Mouse (Mus musculus) layer of hippocampus, postnatal 10 days (tissue): ENCODE results near the gene Neurl1a. TPM values are rescaled to one million over a fixed set of nuclear protein-coding genes. Genes with fewer than 3 reads are reported as not detected.

Source experiments
- DNase-seq, 2 experiments: peaks; one replicate each; pipeline ENCODE4 v3.0.0; 2021; ENCODE audit warnings: low spot score in 2 of 2
- microRNA-seq, 2 experiments: library from miRNA; unstranded; fragments of <30 nt; microRNA quantifications; one replicate each; pipeline ENCODE4 v1.2.0; 2021
- total RNA-seq, 2 experiments: library from RNA; stranded (reverse); gene quantifications; 2 replicates each; pipeline ENCODE4 v1.2.3; 2021

Gene Neurl1a
- total RNA-seq, 2 experiments from 2014 or later, result 112 to 133 TPM

DNA sequence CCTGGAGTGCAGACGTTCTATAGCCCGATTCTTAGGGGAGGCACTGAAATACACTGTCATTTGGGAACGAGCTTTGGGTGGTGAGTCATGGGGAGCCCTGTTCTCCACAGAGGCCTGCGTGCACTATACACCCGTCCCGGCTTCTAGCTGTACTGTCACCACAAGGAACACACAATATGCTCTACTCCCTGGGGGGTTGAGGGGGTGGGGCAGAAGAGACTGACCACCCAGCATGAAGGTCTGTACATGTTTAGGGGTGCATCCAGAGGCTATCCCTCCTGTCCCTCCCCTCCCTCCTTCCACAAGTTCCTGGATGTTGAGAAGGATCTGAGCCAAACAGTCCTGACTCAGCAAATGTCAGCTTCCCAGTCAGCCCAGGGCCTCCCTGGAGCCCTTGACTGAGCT lies 103.4 kb downstream of the Neurl1a start:
- DNase-seq, result no peak

DNA sequence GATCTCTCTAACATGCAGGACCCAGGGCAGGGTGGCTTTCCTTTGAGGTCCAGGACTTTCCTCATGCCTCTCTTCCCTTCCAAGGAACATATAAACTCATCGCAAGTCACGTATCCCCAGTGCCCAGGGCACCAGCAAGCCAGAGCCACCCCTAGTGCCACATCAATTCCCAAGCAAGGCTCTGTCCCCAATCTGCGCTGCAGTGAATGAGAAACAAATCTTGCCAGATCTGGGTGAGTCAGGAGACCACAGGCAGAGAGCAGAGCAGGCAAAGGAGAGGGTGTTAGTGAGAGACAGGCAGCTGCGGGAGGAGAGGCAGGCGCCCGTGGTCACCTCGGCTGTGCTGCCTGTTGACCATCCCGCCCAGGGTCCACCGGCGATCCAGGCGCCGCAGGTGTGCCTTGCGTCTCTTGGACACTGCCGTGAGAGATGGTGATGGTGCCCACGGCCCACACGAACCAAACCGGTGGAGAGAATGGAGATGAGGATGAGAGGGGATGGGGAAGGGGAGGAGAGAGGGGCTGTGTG lies 104.1 kb downstream of the Neurl1a start:
- no peak for DNase-seq

DNA sequence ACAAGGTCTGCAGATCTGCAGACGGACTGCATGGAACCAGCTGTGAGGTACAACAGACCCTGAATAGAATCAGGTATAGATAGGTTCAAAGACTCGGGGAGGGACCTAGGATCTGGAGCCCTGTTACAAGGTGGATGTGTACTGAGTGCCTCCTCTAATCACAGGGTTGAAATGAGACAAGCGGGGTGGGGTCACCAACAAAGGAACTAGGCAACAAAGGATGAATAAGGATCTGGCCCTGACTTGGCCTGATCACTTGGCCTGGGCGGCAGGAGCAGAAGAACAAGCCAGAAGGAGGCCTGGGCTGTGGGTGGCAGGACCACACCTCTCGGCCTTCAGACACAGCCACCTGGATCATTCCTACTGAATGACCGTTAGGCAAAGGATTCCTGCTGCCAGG lies 107.0 kb downstream of the Neurl1a start:
- DNase-seq, result no peak

DNA sequence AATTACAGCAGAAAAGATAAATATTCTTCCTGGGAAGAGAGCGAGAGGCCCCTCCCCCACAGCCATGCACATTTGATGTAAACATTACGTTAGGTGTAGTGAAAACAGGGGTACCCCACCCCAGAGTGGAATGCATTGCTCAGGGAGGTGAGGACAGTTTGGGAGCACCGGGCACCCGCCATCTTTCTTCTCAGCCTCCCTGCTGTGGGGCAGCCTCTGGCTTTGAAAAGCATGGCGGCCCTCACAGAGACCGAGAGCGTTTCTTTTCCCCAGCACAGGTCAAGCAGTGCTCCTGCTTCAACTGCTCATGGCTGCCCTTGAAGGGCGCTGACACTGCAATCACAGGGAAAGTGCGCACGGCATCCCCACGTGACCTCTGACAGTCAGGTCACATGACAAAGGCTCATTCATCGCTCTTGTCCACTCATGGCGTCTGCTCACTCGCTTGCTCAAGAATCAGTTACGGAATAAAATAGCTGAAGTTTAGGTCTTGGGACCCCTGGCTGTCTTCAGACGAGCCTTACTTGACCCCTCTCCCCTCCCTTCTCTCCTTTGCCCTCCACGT lies 108.3 kb downstream of the Neurl1a start:
- no peak for DNase-seq

DNA sequence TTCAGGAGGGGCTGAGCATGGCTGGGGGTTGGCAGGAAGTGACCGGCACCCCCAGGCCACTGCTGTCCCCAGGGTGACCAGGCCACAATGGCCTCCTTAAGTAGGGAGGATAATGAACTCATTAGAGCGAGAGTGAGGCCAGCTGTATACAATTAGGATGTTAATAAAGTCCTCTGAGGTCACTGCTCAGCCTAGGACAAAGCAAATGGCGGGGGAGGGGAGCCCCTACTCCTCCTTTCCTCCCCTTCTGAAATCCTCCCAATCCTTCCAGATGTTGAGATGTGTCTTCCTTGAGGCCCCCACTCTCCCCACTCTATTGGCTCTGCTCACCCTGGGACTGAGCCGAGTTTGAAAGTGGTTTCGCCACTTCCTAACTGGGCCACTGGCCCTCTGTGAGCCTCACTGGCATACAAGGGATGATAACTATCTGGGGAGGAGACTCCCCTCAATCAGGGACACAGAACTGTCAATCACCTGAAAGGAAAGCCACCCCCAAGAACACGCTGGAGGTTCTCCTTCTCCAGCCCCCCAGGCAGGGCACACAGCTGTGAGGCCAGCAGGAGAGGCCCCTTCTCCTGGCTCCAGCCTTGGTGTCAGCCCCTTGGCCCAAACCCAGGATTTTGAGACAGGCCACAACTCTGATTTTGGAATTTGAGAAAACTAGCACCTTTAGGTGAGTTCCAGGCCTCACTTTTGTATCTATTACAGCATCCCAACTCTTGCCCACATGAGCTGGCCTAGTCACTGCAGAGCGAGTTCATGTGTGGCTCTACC lies 112.9 kb downstream of the Neurl1a start:
- no peak for DNase-seq

DNA sequence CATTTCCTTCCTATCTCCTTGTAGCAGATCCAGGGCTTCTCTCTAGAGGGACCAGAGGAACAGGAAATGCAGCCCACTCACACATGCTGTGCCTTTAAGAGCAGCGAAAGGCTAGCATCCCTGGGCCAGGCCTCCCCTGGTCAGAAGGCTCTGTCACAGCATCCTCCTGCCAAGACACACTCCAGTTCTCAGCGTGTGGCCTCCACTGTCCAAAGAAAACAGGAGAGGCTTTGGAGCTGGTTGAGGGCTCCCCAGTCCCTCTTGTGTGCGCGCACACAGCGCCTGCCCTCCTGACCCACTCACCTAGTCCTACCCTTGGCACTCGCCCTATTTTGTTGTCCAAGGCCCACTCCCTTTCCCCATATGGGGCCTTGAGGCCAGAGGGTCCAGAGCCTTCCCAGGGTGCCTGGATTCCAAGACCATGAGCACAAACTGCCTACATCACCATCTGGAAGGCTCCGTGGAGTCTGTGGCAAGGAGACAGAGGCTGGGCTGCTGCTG lies 113.9 kb downstream of the Neurl1a start:
- no peak for DNase-seq

DNA sequence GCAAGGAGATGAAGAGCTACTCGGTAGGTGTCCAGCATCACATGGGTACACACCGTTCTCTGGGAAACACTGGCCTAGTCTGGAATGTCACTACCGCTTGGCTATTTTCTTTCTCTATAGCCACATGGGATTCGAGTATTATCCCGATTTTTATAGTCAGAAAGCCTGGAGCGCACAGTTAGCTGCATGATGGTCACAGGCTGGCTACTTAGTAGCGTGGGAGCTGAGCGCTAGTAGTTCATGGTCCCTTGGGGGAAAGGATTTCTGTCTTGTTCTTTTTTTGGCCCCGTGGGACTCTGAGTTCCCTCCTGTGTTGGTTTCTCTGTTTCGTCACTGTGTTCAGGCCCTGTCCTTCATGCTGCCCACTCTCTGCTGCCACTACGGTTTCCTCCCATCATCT lies 119.5 kb downstream of the Neurl1a start:
- DNase-seq, result no peak

DNA sequence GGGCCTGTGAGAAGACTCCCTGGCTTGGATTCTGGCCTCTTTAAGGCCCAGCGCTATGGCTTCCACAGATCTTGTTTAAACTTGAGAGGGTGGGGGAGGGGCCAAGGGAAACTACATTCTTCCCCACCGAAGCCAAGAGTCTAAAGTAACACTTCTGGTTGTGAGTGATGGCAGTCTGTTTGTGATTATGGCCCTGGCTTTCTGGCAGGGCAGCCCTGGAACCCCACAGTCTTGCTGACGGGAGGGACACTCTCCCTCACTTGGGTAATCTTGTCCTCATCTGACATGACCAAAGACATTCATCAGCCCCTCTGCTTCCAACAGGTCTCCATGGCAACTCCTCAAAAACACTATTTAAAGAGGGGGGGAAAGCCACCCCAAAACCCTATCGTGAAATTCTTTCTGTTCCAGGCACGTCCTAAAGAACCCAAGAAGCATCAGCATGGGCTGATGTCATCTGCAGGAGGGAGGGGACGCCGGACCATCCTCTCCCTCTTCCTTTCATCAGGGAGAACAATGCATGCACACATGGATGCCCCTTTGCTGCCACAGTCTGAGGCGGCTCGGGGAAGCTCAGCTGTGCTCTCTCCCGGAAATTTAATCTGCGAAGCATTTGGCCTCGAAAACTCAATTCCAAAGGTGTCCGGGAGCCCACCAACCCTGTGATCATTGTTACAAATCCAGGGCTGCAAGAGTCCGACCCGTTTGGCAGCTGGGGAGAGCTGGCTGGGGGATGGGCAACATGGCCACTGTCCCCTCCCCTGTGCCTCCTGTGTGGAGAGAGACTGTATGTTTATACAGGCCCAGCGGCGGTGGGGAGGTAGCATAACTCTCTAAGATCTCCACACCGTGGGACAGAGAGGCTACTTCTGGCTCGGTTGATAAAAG lies 122.9 kb downstream of the Neurl1a start:
- peak in 1 of 2 experiments; percentile 41 for DNase-seq

DNA sequence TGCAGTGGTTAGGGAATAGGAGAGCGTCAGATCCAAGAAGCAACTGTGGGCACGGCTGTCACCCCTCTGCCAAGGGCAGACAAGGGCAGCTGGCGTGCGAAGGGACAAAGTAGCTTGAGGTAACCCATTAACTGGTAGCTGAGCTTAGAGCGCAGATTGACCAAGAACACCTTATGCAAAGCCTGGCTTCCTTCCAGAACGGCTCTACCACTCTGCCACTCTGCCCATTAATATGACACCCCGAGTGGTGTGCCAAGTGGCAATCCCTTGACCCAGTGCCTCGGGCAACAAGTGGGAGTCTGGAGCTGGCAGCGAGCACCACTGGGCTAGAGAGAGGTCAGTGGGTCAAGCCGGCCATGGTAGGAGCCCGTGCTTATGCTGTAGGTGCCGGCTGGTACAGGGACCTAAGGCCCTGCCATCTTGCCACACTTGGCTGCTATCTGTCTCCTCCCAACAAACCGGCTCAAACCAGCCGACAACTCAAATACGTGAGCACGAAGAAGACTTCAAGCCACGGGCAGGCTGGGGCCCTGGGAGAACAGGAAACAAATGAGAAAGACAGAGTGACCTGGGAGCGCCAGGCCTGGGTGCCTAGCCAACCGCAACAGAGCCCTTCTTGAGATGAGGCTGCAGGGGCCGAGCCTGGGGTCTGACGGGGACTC lies 123.7 kb downstream of the Neurl1a start:
- DNase-seq, result no peak

DNA sequence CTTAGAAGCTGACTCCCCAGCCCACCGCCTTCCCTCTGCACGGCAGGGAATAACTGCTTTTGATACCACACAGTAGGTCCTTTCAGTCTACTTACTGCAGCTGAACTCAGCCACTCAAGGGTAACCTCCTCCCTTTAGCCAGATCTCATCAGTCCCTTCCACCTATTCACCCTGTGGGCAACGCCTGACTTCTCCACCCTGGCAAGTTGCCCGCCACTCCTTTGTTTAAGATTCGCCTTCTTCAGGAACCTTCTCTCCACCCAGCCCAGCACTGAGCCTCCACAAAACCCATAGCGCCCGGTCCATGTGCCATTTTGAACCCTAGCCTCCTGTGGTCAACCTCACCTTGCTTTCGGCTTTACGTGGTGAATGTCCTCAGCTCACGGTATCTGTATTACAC lies 124.5 kb downstream of the Neurl1a start:
- no peak for DNase-seq

DNA sequence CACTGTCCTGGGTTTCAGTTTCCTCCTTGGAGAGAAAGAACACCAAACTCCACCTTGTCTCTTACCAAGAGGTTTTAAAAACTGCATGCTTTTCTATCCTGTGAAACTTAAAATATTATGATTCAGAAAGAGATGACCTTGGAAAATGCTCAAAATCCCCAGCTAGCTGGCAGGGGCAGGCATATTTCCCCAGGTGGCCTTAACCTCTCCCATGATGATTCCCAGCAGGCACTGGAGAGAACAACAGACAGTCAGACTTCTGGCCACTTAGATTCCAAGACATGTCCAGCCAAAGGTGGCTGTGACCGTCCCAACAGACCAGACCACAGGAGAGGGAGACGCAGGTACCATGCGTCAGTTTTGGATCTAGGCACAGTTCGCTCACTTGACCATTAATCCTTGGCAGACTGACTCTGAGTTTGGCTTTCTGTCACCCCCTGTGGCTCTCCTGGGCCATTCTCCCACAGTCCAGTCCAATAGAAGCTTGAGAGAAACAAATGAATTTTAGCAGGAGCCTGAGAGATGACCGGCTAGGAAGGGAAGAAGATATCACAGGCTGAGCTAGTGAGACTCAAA lies 125.6 kb downstream of the Neurl1a start:
- DNase-seq, result no peak

DNA sequence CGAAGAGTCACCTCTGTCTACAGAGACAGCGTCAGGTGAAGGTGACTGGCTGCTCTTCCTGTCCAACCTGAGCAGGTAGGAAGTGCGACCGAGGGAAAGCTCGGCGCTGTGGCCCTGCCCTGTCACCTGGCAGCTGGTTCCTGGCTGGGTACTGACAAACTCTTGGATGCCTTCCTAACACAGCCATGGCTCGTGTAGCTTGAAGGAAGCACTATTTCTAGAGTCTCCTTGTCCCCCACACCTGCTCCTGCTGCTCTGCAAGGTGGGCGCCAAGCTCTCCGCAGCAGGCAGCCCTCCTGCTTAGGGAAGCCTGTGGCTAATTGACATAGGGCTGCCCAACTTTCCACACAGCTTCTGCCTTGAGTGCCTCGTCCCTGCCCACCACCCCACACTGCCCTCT lies 126.8 kb downstream of the Neurl1a start:
- DNase-seq, result no peak

DNA sequence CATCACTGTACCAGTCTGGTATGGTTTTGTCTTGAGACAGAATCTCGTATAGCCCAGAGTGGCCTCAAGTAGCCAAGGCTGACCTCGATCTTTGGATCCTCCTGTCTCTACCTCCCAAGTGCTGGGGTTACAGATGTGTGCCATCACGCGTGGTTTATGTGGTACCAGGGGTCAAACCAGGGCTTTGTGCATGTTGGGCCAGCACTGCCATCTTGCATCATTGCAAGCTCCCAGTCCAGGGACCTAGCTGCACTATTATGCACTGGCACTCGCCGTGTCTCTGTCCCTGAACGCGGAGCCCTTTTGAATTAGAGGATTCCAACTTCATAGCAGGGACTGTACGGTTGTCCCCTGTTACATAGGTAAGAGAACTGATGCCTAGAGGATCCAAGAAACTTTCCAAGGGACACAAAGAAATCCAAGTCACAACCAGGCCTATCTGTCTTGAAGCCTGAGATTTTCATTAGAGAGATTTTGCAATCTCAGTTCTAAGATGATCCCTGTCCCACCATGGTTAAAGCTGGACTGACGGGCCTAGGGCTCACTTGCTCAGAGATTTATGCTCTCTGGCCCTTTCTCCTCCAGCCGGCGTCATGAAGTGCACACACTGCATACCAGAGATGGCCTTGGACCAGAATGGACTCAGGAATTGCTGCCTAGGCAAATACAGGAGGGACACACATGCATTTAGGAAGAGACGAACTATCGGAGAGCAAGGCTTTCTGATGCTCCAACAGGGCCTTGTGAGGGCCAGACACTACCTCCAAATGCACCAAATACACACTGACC lies 127.7 kb downstream of the Neurl1a start:
- no peak for DNase-seq

DNA sequence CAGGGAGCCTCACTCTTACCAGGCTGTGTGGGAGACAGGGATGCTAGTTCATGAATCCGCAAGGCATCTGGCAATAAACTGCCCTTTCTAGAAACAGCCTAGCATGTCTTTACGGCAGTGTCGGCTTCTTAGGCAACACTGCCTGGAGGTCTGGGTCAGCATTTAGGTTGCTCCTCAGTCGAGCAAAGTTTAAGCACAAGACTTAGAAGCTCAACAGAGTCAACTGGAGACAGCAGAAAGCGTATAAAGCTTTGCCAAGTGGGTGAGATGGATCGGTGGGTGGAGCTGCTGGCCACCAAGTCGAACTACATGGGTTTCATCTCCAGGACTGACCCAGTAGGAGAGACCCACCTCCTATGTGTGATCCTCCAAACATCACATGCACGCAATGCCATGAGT lies 128.3 kb downstream of the Neurl1a start:
- DNase-seq, result no peak

Small RNA genes within 50 kb of the gene (microRNA-seq; reads per million reads assigned to microRNA genes)
- gene Mir6995, result 0.39 to 1.1 reads per million in 2 experiments

Other genes starting within 250 kb of the Neurl1a start
- 100 to 1,000 TPM; 197 to 202 TPM for gene Ina, start 164.1 kb upstream of the Neurl1a start, total RNA-seq
- gene Nt5c2, start 163.7 kb upstream of the Neurl1a start, total RNA-seq, result 10 to 100 TPM; 65.6 to 78.1 TPM
- gene Pcgf6, start 127.9 kb upstream of the Neurl1a start, total RNA-seq, result 10 to 100 TPM; 19.7 to 20.4 TPM
- gene Taf5, start 111.1 kb upstream of the Neurl1a start, total RNA-seq, result 1 to 10 TPM; 6.9 to 7.2 TPM
- gene Usmg5, start 88.2 kb upstream of the Neurl1a start, total RNA-seq, result 100 to 1,000 TPM; 805 to 828 TPM
- 10 to 100 TPM; 18.9 TPM for gene Pdcd11, start 88.1 kb upstream of the Neurl1a start, total RNA-seq
- 1 to 10 TPM; 3.1 to 3.9 TPM for gene Calhm2, start 40.5 kb upstream of the Neurl1a start, total RNA-seq
- gene Calhm1, start 34.6 kb upstream of the Neurl1a start, total RNA-seq, result not detected
- gene Calhm3, start 21.1 kb upstream of the Neurl1a start, total RNA-seq, result not detected